Mouse (Mus musculus) adrenal gland, adult 2 months (tissue): Measurements from ENCODE around the gene Terf2ip. TPM values are rescaled to one million over a fixed set of nuclear protein-coding genes. Genes with fewer than 3 reads are reported as not detected.
A peak's percentile ranks its signal among the peaks of the same experiment; 100 is the strongest.

Experiments
- DNase-seq: peaks from one replicate; pipeline ENCODE4 v3.0.0; 2021
- polyA plus RNA-seq: library from polyadenylated mRNA; depleted of rRNA; stranded (reverse); fragments of >200 nt; gene quantifications from 2 replicates; pipeline ENCODE4 v1.2.3, GENCODE M21; 2012; rRNA removed
- total RNA-seq, 2 experiments: library from RNA; stranded (reverse); gene quantifications; 2 replicates each; pipeline ENCODE4 v1.2.3; 2021

The Terf2ip gene
- total and polyA plus RNA-seq, 3 experiments = 15.4 to 22.7 (median 20.1) TPM

GRCm38 (mm10) chr8:112009558-112009957 lies 1.6 kb upstream of the Terf2ip start:
- no peak for DNase-seq

GRCm38 (mm10) chr8:112011816-112012242 lies 631 bp downstream of the Terf2ip start:
- DNase-seq = peak; percentile 59

- DNase-seq = no peak
Observed at GRCm38 (mm10) chr8:112014936-112015335, 3.7 kb downstream of the Terf2ip start, which contains the start of gene Gm6793. Gm6793 (minus strand) TSS chr8:112015036.

- no peak for DNase-seq
Observed at GRCm38 (mm10) chr8:112029455-112029854, 18.3 kb downstream of the Terf2ip start.

GRCm38 (mm10) chr8:112030663-112031062 lies 19.5 kb downstream of the Terf2ip start:
- DNase-seq = no peak

GRCm38 (mm10) chr8:112033071-112033470 lies 21.9 kb downstream of the Terf2ip start:
- DNase-seq = no peak

- peak; percentile 21 for DNase-seq
Observed at GRCm38 (mm10) chr8:112034603-112035002, 23.4 kb downstream of the Terf2ip start.

- no peak for DNase-seq
Observed at GRCm38 (mm10) chr8:112037521-112037920, 26.3 kb downstream of the Terf2ip start.

GRCm38 (mm10) chr8:112045182-112045581 lies 34.0 kb downstream of the Terf2ip start:
- no peak for DNase-seq

- peak; percentile 73 for DNase-seq
Observed at GRCm38 (mm10) chr8:112045896-112046295, 34.7 kb downstream of the Terf2ip start.

- DNase-seq = no peak
Observed at GRCm38 (mm10) chr8:112048293-112048692, 37.1 kb downstream of the Terf2ip start.

- DNase-seq = no peak
Observed at GRCm38 (mm10) chr8:112049984-112050383, 38.8 kb downstream of the Terf2ip start.

GRCm38 (mm10) chr8:112051537-112051936 lies 40.3 kb downstream of the Terf2ip start:
- no peak for DNase-seq

- DNase-seq = no peak
Observed at GRCm38 (mm10) chr8:112054456-112054855, 43.3 kb downstream of the Terf2ip start.

- DNase-seq = peak; percentile 6
Observed at GRCm38 (mm10) chr8:112061372-112061771, 50.2 kb downstream of the Terf2ip start.

Other genes starting within 250 kb of the Terf2ip start
- 10 to 100 TPM; 71.7 to 78.9 TPM for gene Cfdp1, start 157.1 kb upstream of the Terf2ip start, total RNA-seq
- 0.90 and 0.94 TPM in 2 replicates for gene Cfdp1, start 157.1 kb upstream of the Terf2ip start, polyA plus RNA-seq
- gene Tmem170, start 134.6 kb upstream of the Terf2ip start, total RNA-seq = 1 to 10 TPM; 5.0 to 6.8 TPM
- 1.3 and 1.5 TPM in 2 replicates for gene Tmem170, start 134.6 kb upstream of the Terf2ip start, polyA plus RNA-seq
- not detected for gene Chst5, start 101.0 kb upstream of the Terf2ip start, total RNA-seq
- not detected in 2 replicates for gene Chst5, start 101.0 kb upstream of the Terf2ip start, polyA plus RNA-seq
- gene Tmem231, start 77.5 kb upstream of the Terf2ip start, total RNA-seq = 10 to 100 TPM in 1 of 2 experiments, 1 to 10 TPM in 1; 6.0 to 10.2 TPM
- 9.4 and 9.9 TPM in 2 replicates for gene Tmem231, start 77.5 kb upstream of the Terf2ip start, polyA plus RNA-seq
- gene Gabarapl2, start 70.7 kb upstream of the Terf2ip start, total RNA-seq = 100 to 1,000 TPM; 124 to 166 TPM
- gene Gabarapl2, start 70.7 kb upstream of the Terf2ip start, polyA plus RNA-seq = 15.0 and 15.4 TPM in 2 replicates
- gene Adat1, start 19.1 kb upstream of the Terf2ip start, total RNA-seq = 1 to 10 TPM; 3.3 to 3.5 TPM
- gene Adat1, start 19.1 kb upstream of the Terf2ip start, polyA plus RNA-seq = 1.6 and 1.9 TPM in 2 replicates
- 100 to 1,000 TPM; 105 to 115 TPM for gene Kars, start 75 bp upstream of the Terf2ip start, total RNA-seq
- gene Kars, start 75 bp upstream of the Terf2ip start, polyA plus RNA-seq = 18.1 and 21.3 TPM in 2 replicates
- not detected for gene Gm6793, start 3.6 kb downstream of the Terf2ip start, total RNA-seq
- not detected in 2 replicates for gene Gm6793, start 3.6 kb downstream of the Terf2ip start, polyA plus RNA-seq